Mouse (Mus musculus): ENCODE results near the gene Gm4952.

Gm4952 gene

GRCm38 (mm10) chr19:12599674-12600073 is at the start of gene Gm4952:
Gene Gm4952, plus strand, starts transcription at chr19:12599974.
- no peak for DNase-seq (ENCODE audit: low read depth, low spot score)

- DNase-seq (ENCODE audit: low read depth, low spot score): no peak
Measured at GRCm38 (mm10) chr19:12550005-12550942, 49.5 kb upstream of the Gm4952 start.

- no peak for DNase-seq (ENCODE audit: low read depth, low spot score)
Measured at GRCm38 (mm10) chr19:12556293-12556692, 43.5 kb upstream of the Gm4952 start.

GRCm38 (mm10) chr19:12558219-12558618 is 41.6 kb upstream of the Gm4952 start:
- DNase-seq (ENCODE audit: low read depth, low spot score): no peak

GRCm38 (mm10) chr19:12564197-12564596 is 35.6 kb upstream of the Gm4952 start:
- no peak for DNase-seq (ENCODE audit: low read depth, low spot score)

GRCm38 (mm10) chr19:12567011-12567410 is 32.8 kb upstream of the Gm4952 start:
- DNase-seq (ENCODE audit: low read depth, low spot score): no peak

- DNase-seq (ENCODE audit: low read depth, low spot score): no peak
Measured at GRCm38 (mm10) chr19:12570866-12571265, 28.9 kb upstream of the Gm4952 start.

GRCm38 (mm10) chr19:12571687-12572086 is 28.1 kb upstream of the Gm4952 start:
- DNase-seq (ENCODE audit: low read depth, low spot score): no peak

GRCm38 (mm10) chr19:12572614-12573265 is 27.0 kb upstream of the Gm4952 start:
- no peak for DNase-seq (ENCODE audit: low read depth, low spot score)

GRCm38 (mm10) chr19:12573266-12574011 is 26.3 kb upstream of the Gm4952 start:
- DNase-seq (ENCODE audit: low read depth, low spot score): no peak

GRCm38 (mm10) chr19:12574012-12574407 is 25.8 kb upstream of the Gm4952 start:
- DNase-seq (ENCODE audit: low read depth, low spot score): no peak

- DNase-seq (ENCODE audit: low read depth, low spot score): no peak
Measured at GRCm38 (mm10) chr19:12575107-12575506, 24.7 kb upstream of the Gm4952 start.

GRCm38 (mm10) chr19:12575514-12575913 is 24.3 kb upstream of the Gm4952 start:
- DNase-seq (ENCODE audit: low read depth, low spot score): no peak

GRCm38 (mm10) chr19:12576639-12577038 is 23.1 kb upstream of the Gm4952 start:
- no peak for DNase-seq (ENCODE audit: low read depth, low spot score)

- no peak for DNase-seq (ENCODE audit: low read depth, low spot score)
Measured at GRCm38 (mm10) chr19:12585310-12585709, 14.5 kb upstream of the Gm4952 start.

GRCm38 (mm10) chr19:12591908-12592307 is 7.9 kb upstream of the Gm4952 start:
- no peak for DNase-seq (ENCODE audit: low read depth, low spot score)

- no peak for DNase-seq (ENCODE audit: low read depth, low spot score)
Measured at GRCm38 (mm10) chr19:12595135-12595529, 4.6 kb upstream of the Gm4952 start.

- no peak for DNase-seq (ENCODE audit: low read depth, low spot score)
Measured at GRCm38 (mm10) chr19:12595530-12596289, 4.1 kb upstream of the Gm4952 start.

- no peak for DNase-seq (ENCODE audit: low read depth, low spot score)
Measured at GRCm38 (mm10) chr19:12596290-12597072, 3.3 kb upstream of the Gm4952 start.

GRCm38 (mm10) chr19:12597073-12597405 is 2.7 kb upstream of the Gm4952 start:
- DNase-seq (ENCODE audit: low read depth, low spot score): no peak

- DNase-seq (ENCODE audit: low read depth, low spot score): no peak
Measured at GRCm38 (mm10) chr19:12598674-12599073, 1.1 kb upstream of the Gm4952 start.

Data from WW6 (cell line).